Comparison of ENCODE assay signal across 8 mouse cellular contexts in the genomic region with DNA sequence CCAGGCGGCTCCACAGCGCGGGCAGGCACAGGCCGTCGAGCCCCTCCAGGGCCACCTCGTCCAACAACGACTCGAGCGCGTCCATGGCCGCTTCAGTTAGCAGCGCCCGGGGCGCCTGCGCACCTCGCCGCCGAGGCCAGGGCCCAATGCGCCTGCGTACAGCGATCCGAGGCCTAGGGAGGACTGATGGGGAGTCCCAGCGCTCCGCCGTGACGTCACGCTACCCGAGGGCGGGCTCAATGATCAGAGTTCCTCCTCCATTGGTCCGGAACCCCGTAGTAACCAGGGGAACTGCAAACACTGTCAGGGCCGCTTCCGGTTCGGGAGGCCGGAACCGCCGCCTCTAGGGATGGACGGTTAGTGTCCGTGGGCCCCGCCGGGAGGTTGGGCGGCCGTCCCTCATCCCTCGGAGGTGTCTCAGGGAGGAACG. TPM values are rescaled to one million over a fixed set of nuclear protein-coding genes. Genes with fewer than 3 reads are reported as not detected.
A peak's percentile ranks its signal among the peaks of the same experiment; 100 is the strongest.
DNase-seq lines count a peak whose midpoint lies in the region; ATAC-seq and TF ChIP-seq lines count a peak whose summit lies in the region.

A gene (minus strand): TSS at position 188 of the 430 bp plus-strand sequence.
A gene (plus strand): TSS at position 296 of the 430 bp plus-strand sequence.

- peak within 1 kb of the TSS; percentile 90 for H3ac ChIP-seq in C2C12 (ENCODE audit: control insufficient read depth, insufficient read length, low read depth)
- H3ac ChIP-seq in myocyte (ENCODE audit: control insufficient read depth, insufficient read length) = peak within 1 kb of the TSS; percentile 61

- peaks cover 55% of the 10 kb centered on the region for H3K79me2 ChIP-seq in C2C12 (ENCODE audit: control insufficient read depth, insufficient read depth)
- H3K79me2 ChIP-seq in liver, adult 2 months (ENCODE audit: control insufficient read depth, insufficient read depth, low read length) = peaks cover 8% of the 10 kb centered on the region; the same call in 1 of the 2 replicates
- H3K79me2 ChIP-seq in myocyte (ENCODE audit: control insufficient read depth, insufficient read depth) = peaks cover 41% of the 10 kb centered on the region

- TF ChIP-seq POLR2A in brain, embryonic 14.5 days (IDR thresholded peaks at IDR 0.05; ENCODE audit: borderline replicate concordance, extremely low read depth, insufficient read depth, insufficient read length, poor library complexity, severe bottlenecking) = peak; percentile 93
- peak; percentile 87 for TF ChIP-seq POLR2A in liver, adult 2 months (IDR thresholded peaks at IDR 0.05; ENCODE audit: extremely low read depth, insufficient read depth, low read length)
- TF ChIP-seq POLR2A in myocyte (IDR thresholded peaks at IDR 0.05; ENCODE audit: insufficient read length, low read depth) = peak; percentile 83

- H3K9ac ChIP-seq in heart, embryonic 11.5 days (ENCODE audit: low read depth, low read length) = peak within 1 kb of the TSS; percentile 96
- H3K9ac ChIP-seq in kidney, embryonic 16.5 days (replicated peaks; ENCODE audit: low read length) = peak within 1 kb of the TSS; percentile 87
- H3K9ac ChIP-seq in liver, adult 2 months (ENCODE audit: low read depth, low read length) = peak within 1 kb of the TSS; percentile 83

- WGBS in heart, embryonic 11.5 days (ENCODE audit: insufficient replicate concordance) = under 1% methylated on average over 45 of the region's 45 CpGs
- WGBS in kidney, embryonic 16.5 days = 0% methylated on average over 45 of the region's 45 CpGs
- WGBS in liver, adult 2 months = under 1% methylated on average over 45 of the region's 45 CpGs

- peak within 1 kb of the TSS; percentile 96 for H3K27ac ChIP-seq in heart, embryonic 11.5 days (ENCODE audit: low read depth, low read length)
- peak within 1 kb of the TSS; percentile 94 for H3K27ac ChIP-seq in kidney, embryonic 16.5 days (ENCODE audit: low read length)
- peak within 1 kb of the TSS; percentile 76 for H3K27ac ChIP-seq in liver, adult 2 months (replicated peaks; ENCODE audit: insufficient read depth, low read depth, low read length)

- TF ChIP-seq CTCF in C2C12 (IDR thresholded peaks at IDR 0.05; ENCODE audit: control insufficient read depth, insufficient read depth, insufficient read length) = no peak
- no peak for TF ChIP-seq CTCF in brain, embryonic 14.5 days (IDR thresholded peaks at IDR 0.05; ENCODE audit: borderline replicate concordance, extremely low read depth, insufficient read depth, insufficient read length)
- TF ChIP-seq CTCF in liver, adult 2 months (IDR thresholded peaks at IDR 0.05; ENCODE audit: low read depth, low read length) = no peak

- no peaks in the 10 kb centered on the region for H3K9me3 ChIP-seq in erythroblast, embryonic 14.5 days (ENCODE audit: control insufficient read depth, low read length)
- H3K9me3 ChIP-seq in heart, embryonic 11.5 days (replicated peaks; ENCODE audit: control insufficient read depth, low read length) = no peaks in the 10 kb centered on the region
- no peaks in the 10 kb centered on the region for H3K9me3 ChIP-seq in kidney, embryonic 16.5 days (ENCODE audit: low read length)

- H3K4me2 ChIP-seq in heart, embryonic 11.5 days = peak within 1 kb of the TSS; percentile 87
- H3K4me2 ChIP-seq in kidney, embryonic 16.5 days (replicated peaks; ENCODE audit: low read depth, low read length) = peak within 1 kb of the TSS; percentile 65
- peak within 1 kb of the TSS; percentile 84 for H3K4me2 ChIP-seq in myocyte (ENCODE audit: low read depth)

- H3K4me1 ChIP-seq in erythroblast, embryonic 14.5 days (ENCODE audit: control insufficient read depth) = peaks cover 40% of the 10 kb centered on the region
- H3K4me1 ChIP-seq in heart, embryonic 11.5 days (ENCODE audit: control insufficient read depth, insufficient read depth, low read length) = peaks cover 26% of the 10 kb centered on the region
- peaks cover 35% of the 10 kb centered on the region for H3K4me1 ChIP-seq in kidney, embryonic 16.5 days (ENCODE audit: insufficient read depth, low read length)
- H3K4me1 ChIP-seq in liver, adult 2 months (ENCODE audit: control insufficient read depth, insufficient read depth, low read length) = peaks cover 23% of the 10 kb centered on the region

- H3K27me3 ChIP-seq in C2C12 (ENCODE audit: control insufficient read depth, insufficient read depth, insufficient read length) = no peaks in the 10 kb centered on the region
- H3K27me3 ChIP-seq in erythroblast, embryonic 14.5 days (ENCODE audit: control insufficient read depth) = no peaks in the 10 kb centered on the region
- H3K27me3 ChIP-seq in heart, embryonic 11.5 days (ENCODE audit: control insufficient read depth, insufficient read depth, low read length) = no peaks in the 10 kb centered on the region
- no peaks in the 10 kb centered on the region for H3K27me3 ChIP-seq in kidney, embryonic 16.5 days (ENCODE audit: insufficient read depth, low read length)
- H3K27me3 ChIP-seq in liver, adult 2 months (ENCODE audit: control insufficient read depth, insufficient read depth, low read length) = no peaks in the 10 kb centered on the region
- H3K27me3 ChIP-seq in myocyte (ENCODE audit: control insufficient read depth, insufficient read depth, insufficient read length) = no peaks in the 10 kb centered on the region
- no peaks in the 10 kb centered on the region for H3K27me3 ChIP-seq in splenic B cell, adult 2 months (ENCODE audit: control insufficient read depth, insufficient read depth, low read length, poor library complexity, severe bottlenecking)

- DNase-seq in brain, embryonic 14.5 days (ENCODE audit: low read depth) = peak; percentile 100
- peak; percentile 95 for DNase-seq in liver, adult 2 months (ENCODE audit: extremely low read depth, low read depth, low spot score)
- peak; percentile 100 for DNase-seq in splenic B cell, adult 2 months (ENCODE audit: low read depth, low spot score)

- H3K79me3 ChIP-seq in C2C12 (ENCODE audit: low read depth) = peaks cover 36% of the 10 kb centered on the region

- ATAC-seq in heart, embryonic 11.5 days (replicated peaks; ENCODE audit: insufficient number of reproducible peaks, low FRiP score, low TSS enrichment) = peak; percentile 98
- peak; percentile 98 for ATAC-seq in kidney, embryonic 16.5 days (ENCODE audit: low FRiP score, low TSS enrichment)

- H3K36me3 ChIP-seq in C2C12 (ENCODE audit: control insufficient read depth, insufficient read depth) (peaks cover 16% of the 10 kb centered on the region), myocyte (ENCODE audit: control insufficient read depth, insufficient read depth) (peaks cover 14% of the 10 kb centered on the region)
- H3K36me3 ChIP-seq in erythroblast, embryonic 14.5 days (ENCODE audit: control insufficient read depth) = peaks cover 29% of the 10 kb centered on the region
- H3K36me3 ChIP-seq in heart, embryonic 11.5 days (ENCODE audit: control insufficient read depth, insufficient read depth, low read length) = peaks cover 13% of the 10 kb centered on the region
- peaks cover 13% of the 10 kb centered on the region for H3K36me3 ChIP-seq in kidney, embryonic 16.5 days (ENCODE audit: insufficient read depth, low read length)
- peaks cover 13% of the 10 kb centered on the region for H3K36me3 ChIP-seq in liver, adult 2 months (ENCODE audit: control insufficient read depth, insufficient read depth, low read length)
- H3K36me3 ChIP-seq in splenic B cell, adult 2 months (ENCODE audit: control insufficient read depth, insufficient read depth, low read length, poor library complexity, severe bottlenecking) = peaks cover 2% of the 10 kb centered on the region; the same call in 1 of the 2 replicates

- H3K4me3 ChIP-seq in C2C12 (ENCODE audit: insufficient read depth, poor library complexity, severe bottlenecking) (peak within 1 kb of the TSS; percentile 79), myocyte (peak within 1 kb of the TSS; percentile 89)
- peak within 1 kb of the TSS; percentile 91 for H3K4me3 ChIP-seq in erythroblast, embryonic 14.5 days (replicated peaks)
- H3K4me3 ChIP-seq in heart, embryonic 11.5 days (ENCODE audit: low read depth, low read length) = peak within 1 kb of the TSS; percentile 84
- H3K4me3 ChIP-seq in kidney, embryonic 16.5 days (ENCODE audit: low read length) = peak within 1 kb of the TSS; percentile 95
- H3K4me3 ChIP-seq in liver, adult 2 months (ENCODE audit: insufficient read depth, low read depth, low read length) = peak within 1 kb of the TSS; percentile 87

TF ChIP-seq in C2C12, 6 proteins besides CTCF, POLR2A, EP300 and RAD21 (continues in another document):
- TF ChIP-seq FOSL1 (IDR thresholded peaks at IDR 0.05; ENCODE audit: insufficient read depth, low read length, poor library complexity, severe bottlenecking) (no peak), MYOD1 (IDR thresholded peaks at IDR 0.05; ENCODE audit: control insufficient read depth, insufficient read length, low read depth) (no peak), CEBPB (IDR thresholded peaks at IDR 0.05; ENCODE audit: low read depth) (no peak), MAX (IDR thresholded peaks at IDR 0.05) (no peak), USF1 (IDR thresholded peaks at IDR 0.05; ENCODE audit: low read depth) (no peak)

TF ChIP-seq in myocyte, 11 proteins besides CTCF, POLR2A, EP300 and RAD21 (continues in another document):
- TF ChIP-seq TCF12 (IDR thresholded peaks at IDR 0.05; ENCODE audit: insufficient read depth, poor library complexity, severe bottlenecking) (no peak), POLR2AphosphoS2 (IDR thresholded peaks at IDR 0.05; ENCODE audit: insufficient read length, low read depth) (peak; percentile 62), E2F4 (IDR thresholded peaks at IDR 0.05; ENCODE audit: insufficient read depth) (no peak), MYOD1 (IDR thresholded peaks at IDR 0.05; ENCODE audit: control insufficient read depth in 1 of 3, insufficient read length in 2 of 3, low read depth in 2 of 3) (no peak), TCF3 (IDR thresholded peaks at IDR 0.05; ENCODE audit: insufficient read length, low read depth) (no peak)

RNA-seq across cellular contexts. Expression of the first gene that starts in this region (rescaled TPM):
- 37.1 TPM for polyA plus RNA-seq in C2C12 (2012; fragmentation: generic; extraction: Trizol)
- 53.6 and 67.0 TPM in 2 replicates for polyA plus RNA-seq in brain, embryonic 14.5 days (2012; rRNA removed)
- 2.8 and 2.9 TPM in 2 replicates for polyA plus RNA-seq in erythroblast, embryonic 14.5 days (2012)
- polyA plus RNA-seq in heart, embryonic 11.5 days (2014; fragmentation: Nextera tagmentation; extraction: Ambion mirVana) = 32.1 and 33.2 TPM in 2 replicates
- 31.5 and 33.9 TPM in 2 replicates for polyA plus RNA-seq in kidney, embryonic 16.5 days (2015; fragmentation: Nextera tagmentation; extraction: Ambion mirVana)
- total RNA-seq in liver, adult 2 months (2014; rRNA removed) = 14.9 and 21.0 TPM in 2 replicates
- polyA plus RNA-seq in liver, adult 2 months (2012; rRNA removed) = 23.5 and 24.4 TPM in 2 replicates
- 38.3 TPM for polyA plus RNA-seq in myocyte (2012; fragmentation: generic; extraction: Trizol)

RNA-seq across cellular contexts. Expression of the second gene that starts in this region (rescaled TPM):
- polyA plus RNA-seq in C2C12 (2012; fragmentation: generic; extraction: Trizol) (3.7 TPM), myocyte (2012; fragmentation: generic; extraction: Trizol) (5.5 TPM)
- 17.3 and 18.4 TPM in 2 replicates for polyA plus RNA-seq in brain, embryonic 14.5 days (2012; rRNA removed)
- 0.21 and 0.30 TPM in 2 replicates for polyA plus RNA-seq in erythroblast, embryonic 14.5 days (2012)
- polyA plus RNA-seq in heart, embryonic 11.5 days (2014; fragmentation: Nextera tagmentation; extraction: Ambion mirVana) = 8.7 and 9.4 TPM in 2 replicates
- polyA plus RNA-seq in kidney, embryonic 16.5 days (2015; fragmentation: Nextera tagmentation; extraction: Ambion mirVana) = 10.1 and 10.3 TPM in 2 replicates
- 8.5 and 9.9 TPM in 2 replicates for total RNA-seq in liver, adult 2 months (2014; rRNA removed)
- 8.8 and 9.0 TPM in 2 replicates for polyA plus RNA-seq in liver, adult 2 months (2012; rRNA removed)

Comparison
In these comparisons a context has a peak if more than half of its experiments do, and no peak if none do; other contexts are left out.
1. Peak in every context shown above with its lines: DNase-seq, ATAC-seq, H3K4me3 ChIP-seq and H3K27ac ChIP-seq.